Mouse (Mus musculus) 3T3-L1 (cell line): Measurements from ENCODE around the gene Med13l.

Source experiments
- DNase-seq: peaks from one replicate; pipeline ENCODE4 v3.0.0-alpha.2; 2015; ENCODE audit warnings: low read depth, low spot score

Med13l gene

GRCm38 (mm10) chr5:118560385-118561085, at the start of gene Med13l:
Gene Med13l (plus strand): TSS chr5:118560679.
- DNase-seq = peak; percentile 69

GRCm38 (mm10) chr5:118510969-118511368, 49.5 kb upstream of the Med13l start:
- DNase-seq = peak; percentile 48

- peak; percentile 35 for DNase-seq
These were observed 47.5 kb upstream of the Med13l start for GRCm38 (mm10) chr5:118513005-118513404.

- peak; percentile 99 for DNase-seq
These were observed 46.6 kb upstream of the Med13l start for GRCm38 (mm10) chr5:118513629-118514526.

- DNase-seq = no peak
These were observed 46.0 kb upstream of the Med13l start for GRCm38 (mm10) chr5:118514527-118514831.

- peak; percentile 85 for DNase-seq
These were observed 45.6 kb upstream of the Med13l start for GRCm38 (mm10) chr5:118514842-118515241.

GRCm38 (mm10) chr5:118515280-118515721, 45.2 kb upstream of the Med13l start:
- DNase-seq = peak; percentile 95

GRCm38 (mm10) chr5:118516066-118516465, 44.4 kb upstream of the Med13l start:
- peak; percentile 55 for DNase-seq

GRCm38 (mm10) chr5:118516470-118516869, 44.0 kb upstream of the Med13l start:
- DNase-seq = peak; percentile 83

- no peak for DNase-seq
These were observed 40.0 kb upstream of the Med13l start for GRCm38 (mm10) chr5:118520457-118520856.

- no peak for DNase-seq
These were observed 36.1 kb upstream of the Med13l start for GRCm38 (mm10) chr5:118524400-118524799.

- no peak for DNase-seq
These were observed 34.8 kb upstream of the Med13l start for GRCm38 (mm10) chr5:118525634-118526033.

GRCm38 (mm10) chr5:118526504-118526903, 34.0 kb upstream of the Med13l start:
- no peak for DNase-seq

GRCm38 (mm10) chr5:118529241-118529640, 31.2 kb upstream of the Med13l start:
- DNase-seq = no peak

- DNase-seq = no peak
These were observed 28.4 kb upstream of the Med13l start for GRCm38 (mm10) chr5:118532125-118532524.

- no peak for DNase-seq
These were observed 27.8 kb upstream of the Med13l start for GRCm38 (mm10) chr5:118532659-118533058.

GRCm38 (mm10) chr5:118534407-118534921, 26.0 kb upstream of the Med13l start:
- DNase-seq = no peak

- no peak for DNase-seq
These were observed 25.3 kb upstream of the Med13l start for GRCm38 (mm10) chr5:118535130-118535529.

GRCm38 (mm10) chr5:118538487-118538886, 22.0 kb upstream of the Med13l start:
- DNase-seq = no peak

GRCm38 (mm10) chr5:118543816-118544215, 16.7 kb upstream of the Med13l start:
- DNase-seq = no peak

GRCm38 (mm10) chr5:118550493-118550892, 10.0 kb upstream of the Med13l start:
- DNase-seq = no peak

- DNase-seq = no peak
These were observed 7.2 kb upstream of the Med13l start for GRCm38 (mm10) chr5:118553290-118553689.

- no peak for DNase-seq
These were observed 5.2 kb upstream of the Med13l start for GRCm38 (mm10) chr5:118555305-118555704.
